Mouse (Mus musculus) testis, postnatal 14 days (tissue): Measurements from ENCODE around the gene Gm7714.
"Not testable (repeated sequence)": the region's sequence is repeated elsewhere in the genome, so short reads cannot be mapped to it uniquely, and the experiment has no call there.

Experiments
- DNase-seq: peaks from one replicate; pipeline ENCODE4 v3.0.0; 2021; ENCODE audit warnings: low spot score

The Gm7714 gene

DNA sequence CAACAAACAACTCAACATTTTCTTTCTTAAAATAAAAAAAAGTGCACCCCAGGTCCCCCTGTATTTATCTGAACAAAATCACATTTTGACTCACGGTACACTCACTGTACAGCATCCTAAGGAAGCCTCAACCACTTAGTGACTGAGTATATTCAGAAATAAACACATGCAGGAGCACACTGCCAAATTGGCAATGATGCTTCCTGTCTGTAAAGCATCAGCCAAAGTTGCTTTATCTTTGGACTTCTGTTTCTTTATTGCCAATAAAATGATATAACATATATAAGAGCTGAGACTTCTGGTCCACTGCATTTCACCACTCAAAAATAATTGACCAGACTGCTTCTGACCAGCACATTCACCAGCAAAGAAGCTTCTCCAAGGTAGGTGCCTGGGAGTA, at the start of gene Gm7714:
Gene Gm7714, plus strand, starts transcription at position 301 of the 400 bp plus-strand sequence.
- no peak for DNase-seq

DNA sequence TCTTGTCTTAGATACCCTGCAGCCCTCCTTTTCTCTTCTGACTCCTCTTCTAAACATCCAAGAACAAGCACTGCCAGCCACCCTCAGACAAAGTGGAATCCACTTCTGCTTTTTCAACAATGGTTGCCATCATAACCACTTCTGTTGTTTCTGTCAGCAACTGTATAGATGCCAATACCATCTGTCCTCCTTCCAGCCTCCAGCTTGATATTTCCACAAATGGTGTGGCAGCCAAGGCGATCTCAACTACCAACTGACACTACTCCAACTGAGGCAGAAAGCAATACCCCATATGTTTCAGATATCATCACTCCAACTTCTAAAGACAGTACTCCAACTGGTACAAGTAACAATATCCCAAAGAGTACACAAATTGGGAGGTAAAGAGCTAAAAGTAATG, 12.2 kb upstream of the Gm7714 start:
- no peak for DNase-seq

DNA sequence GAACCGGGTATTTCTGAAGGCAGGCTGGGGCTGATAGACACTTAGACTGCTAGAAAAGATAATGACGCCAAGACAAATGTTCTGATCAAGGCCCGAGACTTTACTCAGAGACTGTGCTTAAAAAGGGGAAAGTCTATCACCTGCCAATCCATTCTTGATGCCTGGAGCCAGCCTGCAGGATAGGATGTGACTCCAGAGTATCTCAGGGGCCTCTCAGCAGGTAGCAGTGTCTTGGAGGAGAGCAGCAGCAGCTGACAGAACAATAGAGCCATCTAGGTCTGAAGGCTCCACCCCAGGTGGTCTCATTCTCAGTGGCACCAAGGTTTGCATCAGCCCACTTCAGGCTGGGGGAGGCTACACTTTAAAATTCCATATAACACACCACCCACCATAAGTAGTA, 42.6 kb downstream of the Gm7714 start:
- DNase-seq, result not testable (repeated sequence)

DNA sequence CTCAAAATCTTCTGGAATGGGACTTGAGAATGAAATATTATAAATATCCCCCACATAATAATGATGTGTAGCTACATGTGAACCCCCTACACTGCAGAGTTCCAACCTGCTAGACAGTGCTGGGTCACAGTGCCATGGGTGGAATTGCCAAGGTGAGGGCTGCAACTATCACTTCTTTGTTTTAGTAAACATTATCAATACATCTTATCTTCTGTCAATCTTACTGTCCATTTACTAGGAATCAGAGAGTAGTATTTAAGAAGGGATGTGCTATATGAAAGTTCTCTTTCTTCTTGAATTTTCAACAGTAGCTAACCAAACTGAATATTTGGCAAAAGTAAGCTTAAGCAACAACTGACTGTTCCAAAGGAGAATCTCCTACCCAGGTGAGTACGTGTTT, 48.3 kb downstream of the Gm7714 start, which contains the start of gene Prol1:
Gene Prol1, plus strand, starts transcription at position 301 of the 400 bp plus-strand sequence.
- DNase-seq, result no peak
